Mouse (Mus musculus): Measurements from ENCODE around the gene Zeb2. TPM values are rescaled to one million over a fixed set of nuclear protein-coding genes. Genes with fewer than 3 reads are reported as not detected.

The Zeb2 gene
- total RNA-seq, 2 experiments from 2014 or later, result 57.4 to 60.3 TPM

DNA sequence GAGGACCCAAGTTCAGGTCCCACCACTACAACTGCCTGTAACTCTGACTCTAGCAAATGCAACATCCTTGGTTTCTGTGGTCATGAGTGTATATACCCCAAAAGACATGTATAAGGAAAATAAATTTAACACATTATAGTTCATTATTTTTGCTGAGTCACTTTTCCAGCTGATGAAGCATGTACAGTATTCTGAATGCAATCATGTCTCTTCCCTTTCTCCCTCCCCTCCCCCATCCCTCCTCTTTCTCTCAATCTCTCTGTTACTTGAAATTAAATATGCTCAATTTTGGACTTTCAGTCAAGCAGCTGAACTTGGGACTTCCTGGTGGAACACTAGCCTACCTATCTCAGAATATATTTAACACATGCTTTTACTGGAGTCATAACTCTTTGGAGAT lies 77.7 kb downstream of the Zeb2 start:
- intact Hi-C loops (cut with DNase I), result no loop called here

DNA sequence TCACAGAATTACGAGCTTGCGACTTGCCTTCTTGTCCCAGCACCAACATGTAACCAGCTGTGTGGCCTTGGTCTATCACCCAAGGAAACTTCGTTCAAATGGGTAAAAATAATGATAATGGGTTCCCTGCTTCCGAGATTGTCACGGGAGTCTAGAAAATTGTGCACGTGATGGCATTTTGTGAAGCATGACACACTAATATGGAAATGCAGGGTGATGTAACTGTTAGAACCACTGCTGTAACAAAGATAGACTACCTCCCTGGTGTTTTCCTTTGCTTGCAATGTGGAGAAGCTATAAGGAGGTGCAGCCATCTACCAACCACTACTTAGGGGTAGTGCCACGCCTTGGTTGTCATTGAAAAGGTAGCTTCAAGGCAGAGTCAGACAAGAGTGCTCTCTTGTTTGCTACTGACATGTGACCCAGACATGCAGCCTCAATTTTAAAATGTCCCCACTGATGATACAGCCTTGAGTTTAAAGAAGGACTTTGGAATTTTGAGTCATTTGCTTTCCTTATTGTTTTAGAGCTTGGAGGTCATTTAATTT lies 89.0 kb downstream of the Zeb2 start:
- intact Hi-C loops (cut with DNase I), result no loop called here

More for the DNA sequence above, 77.7 kb downstream of the Zeb2 start:
- DNase-seq (ENCODE audit: low spot score), result no peak

DNA sequence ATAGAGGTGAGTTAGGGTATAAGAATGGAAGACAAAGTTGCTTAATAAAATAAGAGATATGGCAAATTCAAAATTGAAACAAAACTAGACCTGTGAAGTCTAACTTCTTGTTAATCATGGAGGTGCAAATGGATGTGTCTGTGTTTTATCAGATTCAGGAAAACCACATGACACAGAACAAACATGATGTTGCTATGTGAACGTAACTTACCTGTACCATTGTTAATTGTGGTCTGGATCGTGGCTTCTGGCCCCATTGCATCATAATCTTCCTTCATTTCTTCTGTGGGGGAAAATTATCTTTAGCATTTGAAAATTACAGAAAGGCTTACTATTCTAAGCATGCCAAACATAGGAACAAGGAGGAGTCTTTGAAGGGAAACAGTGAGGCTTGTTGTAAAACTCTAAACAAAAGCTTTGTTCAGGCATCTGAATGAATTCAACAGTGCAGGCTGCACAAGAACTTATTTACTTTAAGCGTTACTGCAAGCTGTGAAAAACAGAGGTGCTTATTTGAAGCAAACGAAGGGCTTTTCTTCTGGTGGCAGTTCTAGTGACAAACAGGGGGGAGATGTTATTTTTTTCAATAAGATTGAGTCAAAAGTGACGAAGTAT lies 99.9 kb downstream of the Zeb2 start:
- intact Hi-C loops (cut with DNase I), result no loop called here
- DNase-seq (ENCODE audit: low spot score), result no peak

More for the DNA sequence above, 89.0 kb downstream of the Zeb2 start:
- no peak for DNase-seq (ENCODE audit: low spot score)

DNA sequence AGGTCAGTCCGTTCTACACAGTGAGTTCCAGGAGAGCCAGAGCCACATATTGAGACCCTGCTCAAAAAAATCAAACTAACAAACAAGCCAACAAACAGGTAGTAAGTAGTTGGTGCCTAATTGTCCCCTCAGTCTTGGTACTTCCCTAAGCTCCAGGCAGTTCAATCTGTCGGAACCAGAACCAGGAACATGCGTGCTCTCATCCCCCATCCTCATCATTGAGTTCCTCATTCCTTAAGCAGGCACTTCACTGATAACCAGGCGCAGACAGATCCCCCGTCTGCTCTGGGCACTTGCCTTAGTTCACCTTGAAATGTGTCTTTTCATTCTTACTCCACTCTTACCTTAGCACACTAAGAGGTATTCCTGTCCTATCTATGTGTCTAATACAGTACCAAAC lies 103.9 kb downstream of the Zeb2 start:
- DNase-seq (ENCODE audit: low spot score), result no peak
- intact Hi-C loops (cut with DNase I), result no loop called here

DNA sequence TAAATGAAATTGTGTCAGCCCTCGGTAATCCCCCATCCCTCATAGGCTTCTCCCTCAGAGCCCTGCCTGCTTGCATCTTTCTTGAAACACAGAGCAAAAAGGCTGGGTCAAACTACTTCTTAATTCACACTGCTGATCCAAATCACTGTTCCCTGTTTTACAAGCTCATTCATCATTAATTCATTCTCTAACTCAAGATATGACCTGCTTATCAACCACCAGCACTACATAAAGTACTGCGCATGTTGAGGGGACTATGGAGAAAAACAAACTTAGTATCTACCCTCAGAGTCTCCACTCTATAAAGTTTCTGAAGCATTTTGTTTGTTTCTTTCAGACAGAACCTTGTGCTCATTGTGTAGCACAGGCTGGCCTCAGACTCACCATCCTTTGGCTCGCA lies 104.5 kb downstream of the Zeb2 start:
- intact Hi-C loops (cut with DNase I), result no loop called here

DNA sequence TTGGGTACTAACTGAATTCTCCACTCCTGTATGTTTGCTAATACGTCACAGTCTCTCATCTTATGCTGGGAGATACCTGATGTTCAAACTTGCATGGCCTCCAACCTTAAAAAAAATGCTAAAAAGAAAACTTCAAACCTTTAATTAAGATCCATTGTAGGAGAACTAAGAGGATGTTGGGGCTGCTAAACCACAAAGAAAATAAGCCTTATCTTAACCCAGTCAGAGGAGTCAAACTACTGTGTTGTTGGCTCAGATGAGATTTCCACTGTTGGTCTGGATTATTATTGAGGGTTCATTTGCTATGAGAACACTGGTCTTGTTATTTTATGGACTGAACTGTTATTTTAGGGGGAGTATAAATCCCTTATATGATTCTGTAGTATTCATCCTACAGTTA lies 106.5 kb downstream of the Zeb2 start:
- no peak for DNase-seq (ENCODE audit: low spot score)
- intact Hi-C loops (cut with DNase I), result no loop called here

More for the DNA sequence above, 104.5 kb downstream of the Zeb2 start:
- no peak for DNase-seq (ENCODE audit: low spot score)

DNA sequence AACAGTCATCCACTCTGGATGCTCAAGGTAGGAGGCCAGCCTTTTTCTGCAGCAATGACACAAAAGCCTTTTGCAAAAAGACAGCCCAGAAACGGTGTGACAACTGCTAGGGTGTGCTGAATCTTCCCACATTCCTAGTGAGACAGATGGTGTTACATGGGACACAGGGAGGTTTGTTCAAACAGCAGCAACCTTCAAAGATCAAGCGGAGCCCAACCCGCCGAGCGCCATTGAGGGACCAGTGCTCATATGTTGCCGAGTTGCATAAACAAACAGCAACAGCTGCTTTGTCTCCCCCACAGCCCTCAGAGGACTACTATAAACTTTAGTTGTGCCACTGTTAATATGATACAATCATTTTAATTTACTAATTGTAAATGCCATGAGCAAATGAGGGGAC lies 117.3 kb downstream of the Zeb2 start:
- intact Hi-C loops (cut with DNase I), result no loop called here
- no peak for DNase-seq (ENCODE audit: low spot score)

DNA sequence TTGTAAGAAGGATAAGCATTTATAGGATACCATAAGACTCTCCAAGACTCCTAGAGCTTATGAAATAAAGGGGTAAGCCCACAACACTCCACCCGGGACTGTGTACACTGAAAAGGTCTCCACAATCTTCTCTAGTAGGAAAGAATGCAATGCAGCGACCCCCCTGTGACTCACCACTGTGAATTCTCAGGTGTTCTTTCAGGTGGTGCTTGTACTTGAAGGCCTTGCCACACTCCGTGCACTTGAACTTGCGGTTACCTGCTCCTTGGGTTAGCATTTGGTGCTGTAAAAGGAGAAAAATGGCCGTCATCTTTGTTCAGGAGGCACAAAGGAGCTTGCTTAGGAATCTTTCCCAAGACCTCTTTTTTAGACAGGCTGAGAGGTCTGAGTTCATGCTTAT lies 118.5 kb downstream of the Zeb2 start:
- DNase-seq (ENCODE audit: low spot score), result no peak
- intact Hi-C loops (cut with DNase I), result no loop called here

DNA sequence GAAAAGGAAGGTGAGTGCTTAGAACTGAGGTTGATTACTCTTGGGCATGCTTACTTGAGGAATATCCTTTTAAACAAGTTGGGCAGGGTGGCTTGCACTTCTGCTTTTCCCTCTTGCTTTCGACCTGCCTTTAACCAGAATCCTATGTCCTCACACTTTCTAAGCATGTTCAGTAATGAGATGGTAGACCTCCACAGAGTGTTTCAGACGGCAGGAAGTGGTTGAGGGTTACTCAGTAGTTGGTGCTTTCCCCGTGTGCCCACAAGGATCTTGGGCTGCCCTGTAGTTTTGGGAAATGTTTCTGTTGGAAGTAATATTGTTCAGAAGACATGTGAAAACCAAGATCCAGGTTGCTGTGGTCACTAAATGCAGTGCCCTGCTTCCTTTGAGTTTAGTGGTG lies 135.5 kb downstream of the Zeb2 start:
- DNase-seq (ENCODE audit: low spot score), result no peak
- intact Hi-C loops (cut with DNase I), result no loop called here

DNA sequence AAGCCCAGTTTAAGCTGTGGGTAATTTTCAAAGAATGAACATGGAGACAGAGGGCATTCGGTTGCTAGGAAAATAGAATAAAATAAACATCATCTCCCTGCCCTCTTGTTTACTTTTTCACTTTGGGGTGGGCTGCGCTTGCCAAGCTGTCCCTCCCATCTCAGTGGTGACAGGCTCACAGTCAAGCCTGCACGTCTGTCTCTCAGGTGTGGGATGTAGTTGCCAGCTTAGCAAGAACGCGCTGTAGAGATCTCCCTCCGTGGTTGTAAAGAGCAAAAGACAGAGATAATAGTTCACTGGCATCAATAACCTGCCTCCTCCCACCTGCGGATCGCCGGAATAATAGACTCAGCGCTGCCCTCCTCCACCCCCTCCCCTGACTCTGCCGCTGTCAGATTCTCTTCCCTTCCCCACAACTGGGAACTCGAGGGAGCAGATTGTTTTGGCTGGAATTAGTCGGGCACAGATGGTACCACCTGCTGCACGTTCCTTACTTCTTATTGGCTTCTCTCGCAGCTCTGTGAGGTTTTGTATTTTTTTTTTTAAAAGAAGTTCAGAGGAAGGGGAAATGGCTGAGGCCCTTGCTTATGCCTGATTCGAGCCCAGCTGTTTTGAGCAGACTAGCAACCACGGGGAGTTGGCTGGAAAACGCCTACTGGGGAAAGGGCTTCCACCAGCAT lies 138.0 kb downstream of the Zeb2 start:
- DNase-seq (ENCODE audit: low spot score), result no peak
- intact Hi-C loops (cut with DNase I), result no loop called here

DNA sequence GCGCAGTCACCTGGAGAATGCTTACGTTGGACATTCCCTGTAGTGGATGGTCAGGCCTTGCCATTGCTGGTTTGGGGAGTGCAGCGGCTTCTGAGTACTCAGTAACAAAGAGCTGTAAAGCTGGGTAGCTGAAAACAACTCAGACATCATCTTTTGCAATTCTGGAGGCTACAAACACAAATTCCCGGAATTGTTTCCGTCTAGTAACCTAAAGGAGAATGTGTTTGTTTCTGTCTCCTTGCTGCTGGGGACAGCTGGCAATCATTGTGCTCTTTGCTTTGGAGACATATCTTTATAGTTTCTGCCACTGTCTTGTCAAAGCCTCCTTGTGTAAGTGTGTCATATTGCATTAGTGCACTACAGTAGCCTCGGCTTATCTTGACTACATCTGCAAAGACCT lies 139.2 kb downstream of the Zeb2 start:
- DNase-seq (ENCODE audit: low spot score), result no peak
- intact Hi-C loops (cut with DNase I), result no loop called here

DNA sequence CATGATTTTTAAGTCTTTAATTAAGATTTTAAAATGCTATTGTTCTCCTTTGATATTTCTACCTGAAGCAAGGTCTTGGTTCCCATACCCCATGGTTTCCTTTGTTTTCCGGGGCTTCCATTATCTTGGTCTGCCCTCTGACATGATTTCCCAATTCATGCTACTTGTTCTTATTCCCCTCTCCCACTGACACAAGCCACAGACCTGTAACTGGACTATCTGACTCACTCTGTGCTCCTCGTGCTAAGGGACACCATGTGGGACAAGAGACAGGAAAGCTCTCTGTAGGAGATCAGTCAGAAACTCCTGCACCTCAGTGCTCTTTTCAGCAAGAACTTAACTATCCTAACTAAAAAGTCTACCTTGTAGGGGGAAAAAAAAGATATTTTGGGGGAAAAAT lies 139.6 kb downstream of the Zeb2 start:
- intact Hi-C loops (cut with DNase I), result no loop called here
- no peak for DNase-seq (ENCODE audit: low spot score)

DNA sequence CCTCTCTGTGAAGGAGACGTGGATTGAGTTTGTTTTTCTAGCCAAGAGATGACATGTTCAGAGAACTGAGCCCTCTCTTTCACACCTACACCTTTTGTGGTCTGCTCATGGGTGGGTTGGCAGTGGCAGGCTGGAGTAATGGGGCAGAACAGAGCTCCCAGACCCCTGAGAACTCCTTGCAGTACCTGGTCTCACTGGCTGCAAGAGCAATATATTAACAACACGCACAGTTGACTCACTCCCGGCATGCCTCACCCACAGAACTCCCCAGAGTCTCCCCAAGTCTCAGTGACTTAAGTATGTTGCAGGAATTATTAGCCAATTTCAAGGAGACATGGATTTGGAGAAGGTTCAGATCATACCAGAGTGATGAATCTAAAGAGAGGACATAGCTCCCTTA lies 140.1 kb downstream of the Zeb2 start:
- intact Hi-C loops (cut with DNase I), result no loop called here
- DNase-seq (ENCODE audit: low spot score), result no peak

DNA sequence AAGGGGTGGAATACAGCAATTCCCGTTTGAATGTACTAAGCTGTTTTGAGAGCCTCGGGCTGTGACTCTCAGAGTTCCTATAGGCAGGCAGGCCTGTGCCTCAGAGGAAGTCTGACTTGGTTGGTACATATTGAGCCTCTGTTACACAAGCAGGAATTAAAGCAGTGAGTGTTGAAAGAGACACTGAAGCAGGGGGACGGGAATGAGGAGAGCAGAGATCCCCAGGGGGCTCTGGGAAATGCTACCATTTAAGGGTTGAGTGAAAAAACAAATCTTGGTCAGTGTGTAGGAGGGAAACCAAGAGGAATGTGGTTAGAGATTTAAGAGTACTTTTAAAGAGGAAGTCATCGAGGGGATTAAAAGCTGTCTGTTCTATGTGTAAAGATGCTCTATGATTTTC lies 140.7 kb downstream of the Zeb2 start:
- DNase-seq (ENCODE audit: low spot score), result no peak
- intact Hi-C loops (cut with DNase I), result no loop called here

DNA sequence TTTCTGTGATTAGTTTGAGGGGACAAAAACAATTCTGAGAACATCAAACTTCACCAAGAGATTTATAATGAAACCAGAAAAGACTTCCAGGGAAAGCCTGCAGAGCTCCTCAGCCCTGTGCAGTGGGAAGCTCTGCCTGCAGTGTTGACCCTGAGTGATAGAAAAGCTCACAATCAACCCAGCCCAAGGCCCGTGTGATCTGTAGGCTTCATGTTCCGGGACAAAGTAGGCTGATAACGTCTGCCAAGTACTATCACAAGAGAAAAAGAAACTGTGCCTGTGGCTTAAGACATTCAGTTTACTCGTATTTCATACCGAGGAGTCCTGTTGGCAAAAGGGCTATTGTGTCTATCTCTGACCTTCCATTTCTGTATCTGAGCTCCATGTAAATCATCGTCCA lies 143.4 kb downstream of the Zeb2 start:
- intact Hi-C loops (cut with DNase I), result no loop called here
- no peak for DNase-seq (ENCODE audit: low spot score)

DNA sequence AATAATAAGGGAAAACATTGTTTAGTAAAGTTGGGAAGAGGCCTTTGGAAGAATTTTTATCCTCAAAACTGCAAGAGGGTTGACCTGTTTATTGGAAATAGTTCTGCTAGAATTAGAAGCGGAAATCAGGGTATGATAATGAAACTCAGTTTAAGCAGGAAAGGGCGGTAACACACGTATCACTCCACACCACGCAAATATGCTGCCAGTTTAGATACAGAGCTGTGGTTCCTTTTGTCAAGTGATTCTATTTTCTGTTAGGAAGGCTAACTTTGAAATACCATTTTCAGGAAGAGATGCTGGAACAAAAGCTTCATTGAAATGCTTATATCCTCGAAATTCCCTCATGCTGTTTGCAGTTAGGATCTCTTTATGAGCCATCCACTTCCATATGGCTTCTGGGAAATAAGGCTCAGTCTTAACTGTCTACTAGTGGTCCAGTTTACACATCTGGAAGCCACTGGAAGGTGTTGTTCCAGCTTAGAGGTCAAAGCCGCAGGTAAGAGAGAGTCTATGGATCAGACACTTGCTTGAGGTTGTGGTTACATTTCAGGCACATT lies 147.0 kb downstream of the Zeb2 start:
- intact Hi-C loops (cut with DNase I), result no loop called here
- DNase-seq (ENCODE audit: low spot score), result no peak

DNA sequence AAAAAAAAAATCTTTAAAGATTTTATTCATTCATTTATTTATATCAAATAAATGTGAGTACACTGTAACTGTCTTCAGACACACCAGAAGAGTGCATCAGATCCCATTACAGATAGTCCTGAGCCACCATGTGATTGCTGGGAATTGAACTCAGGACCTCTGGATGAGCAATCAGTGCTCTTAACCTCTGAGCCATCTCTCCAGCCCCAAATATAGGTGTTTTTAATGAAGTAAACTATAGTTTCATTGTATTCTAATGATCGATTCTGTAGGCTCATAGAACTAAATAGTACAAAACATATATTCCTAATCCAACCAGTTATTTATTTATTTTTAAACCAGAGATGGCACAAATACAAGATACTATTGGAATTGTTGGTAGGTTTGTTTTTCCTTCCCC lies 147.6 kb downstream of the Zeb2 start:
- intact Hi-C loops (cut with DNase I), result no loop called here
- no peak for DNase-seq (ENCODE audit: low spot score)

DNA sequence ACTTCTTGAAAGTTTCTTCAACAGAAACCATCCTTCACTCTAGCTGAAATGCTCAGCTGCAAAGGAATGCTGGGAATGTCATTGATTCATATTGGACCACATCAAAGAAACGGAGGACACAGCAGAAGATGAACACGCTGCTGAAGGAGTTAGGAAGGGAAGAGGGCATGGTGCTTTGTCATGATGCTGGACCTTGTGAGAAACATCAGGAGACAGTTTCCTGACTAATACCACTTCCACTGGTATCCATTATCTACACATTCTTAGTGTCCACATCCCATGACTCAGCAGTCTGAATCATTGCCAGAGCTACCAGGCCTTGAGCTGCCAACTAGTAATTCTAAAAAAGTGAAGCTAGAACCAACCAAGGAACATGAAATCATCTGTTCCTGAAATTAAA lies 148.0 kb downstream of the Zeb2 start:
- no peak for DNase-seq (ENCODE audit: low spot score)
- intact Hi-C loops (cut with DNase I), result no loop called here

DNA sequence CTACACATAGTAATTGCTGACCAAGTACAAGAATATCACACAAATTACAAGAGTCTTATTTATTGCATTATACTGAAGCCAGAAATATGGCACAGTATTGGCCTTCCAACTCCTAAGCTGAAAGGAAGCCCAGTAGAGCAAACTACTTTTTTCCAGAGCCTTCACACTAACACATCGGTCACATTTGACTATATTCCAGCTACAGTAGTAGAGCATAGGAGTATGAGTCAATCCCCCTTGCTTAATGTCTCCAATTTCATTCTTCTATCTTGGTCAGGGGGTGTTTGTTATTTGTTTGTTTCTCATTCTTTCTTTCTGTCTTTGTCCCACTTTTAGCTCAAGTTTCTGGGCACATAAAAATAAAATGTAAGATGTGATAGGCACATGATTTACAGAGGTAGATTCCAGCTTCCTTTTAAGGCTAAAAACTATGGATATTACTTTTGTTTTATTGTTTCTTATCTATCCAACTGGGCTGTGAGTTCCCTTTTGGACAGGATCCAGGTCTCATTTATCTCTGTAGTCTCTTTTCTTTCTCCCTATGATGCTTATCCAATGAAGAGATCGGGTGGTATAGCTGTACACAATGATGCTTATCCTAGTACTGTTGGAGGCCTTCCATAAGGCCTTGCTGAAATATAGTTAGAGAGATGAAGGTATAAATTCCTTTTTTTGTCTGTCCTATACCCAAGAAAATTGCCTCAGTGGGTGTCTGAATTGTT lies 151.2 kb downstream of the Zeb2 start:
- intact Hi-C loops (cut with DNase I), result no loop called here

DNA sequence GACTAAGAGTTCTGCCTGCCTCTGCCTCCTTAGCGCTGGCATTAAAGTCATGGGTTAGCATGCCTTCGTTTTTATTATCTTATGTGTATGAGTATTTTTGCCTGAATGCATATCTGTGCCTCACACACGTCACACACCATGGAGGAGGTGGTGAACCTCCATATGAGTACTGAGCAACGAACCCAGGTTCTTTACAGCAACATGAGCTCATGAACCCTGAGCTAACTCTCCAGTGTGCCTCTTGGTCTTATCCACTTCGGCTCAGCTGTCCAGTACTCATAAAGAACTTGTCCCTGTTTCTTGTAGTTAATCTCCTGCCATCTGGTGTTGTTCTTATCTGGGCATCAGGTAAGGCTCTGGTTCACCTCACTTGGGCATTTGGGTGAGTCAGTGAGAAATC lies 154.6 kb downstream of the Zeb2 start:
- intact Hi-C loops (cut with DNase I), result no loop called here
- no peak for DNase-seq (ENCODE audit: low spot score)

More for the DNA sequence above, 151.2 kb downstream of the Zeb2 start:
- no peak for DNase-seq (ENCODE audit: low spot score)

DNA sequence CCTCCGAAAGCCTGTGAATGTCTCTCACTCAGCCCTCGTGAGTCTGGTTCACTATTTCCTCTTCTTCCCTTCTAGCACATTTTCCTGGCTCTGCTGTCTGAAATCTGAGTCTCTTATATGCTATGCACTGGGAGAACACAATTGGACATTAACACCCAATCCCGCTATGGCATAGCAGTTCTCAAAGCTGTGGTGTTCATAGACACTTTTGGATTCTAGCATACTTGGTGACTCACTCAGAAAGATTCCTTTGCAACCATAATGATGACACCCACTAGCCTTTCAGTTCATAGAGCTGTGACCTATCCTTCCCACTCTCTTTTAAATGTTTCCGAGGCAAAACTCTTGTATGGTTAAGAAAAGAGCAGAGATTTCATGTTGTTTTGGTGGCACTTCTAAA lies 156.0 kb downstream of the Zeb2 start:
- intact Hi-C loops (cut with DNase I), result no loop called here
- no peak for DNase-seq (ENCODE audit: low spot score)
